Mouse (Mus musculus) hindbrain, postnatal 0 days (tissue): Measurements from ENCODE around the gene Flna. TPM values are rescaled to one million over a fixed set of nuclear protein-coding genes. Genes with fewer than 3 reads are reported as not detected.
"Not testable (repeated sequence)": the region's sequence is repeated elsewhere in the genome, so short reads cannot be mapped to it uniquely, and the experiment has no call there.

Experiments
- ATAC-seq: fragments of 200-750 bp; cut with Nextera tagmentation; 2 replicates; pipeline ENCODE4 v1.8.0; 2017; ENCODE audit warnings: mild to moderate bottlenecking, moderate TSS enrichment, moderate library complexity
- DNase-seq: peaks from one replicate; pipeline ENCODE4 v3.0.0-alpha.2; 2015; ENCODE audit warnings: low spot score
- H3K27ac ChIP-seq: fragments of 300-500 bp; sonication (generic); 2 replicates; pipeline ENCODE4 v1.5.1; 2014; ENCODE audit warnings: mild to moderate bottlenecking
- H3K27me3 ChIP-seq: fragments of 300-500 bp; sonication (generic); 2 replicates; pipeline ENCODE4 v1.6.1; 2014; ENCODE audit warnings: low read length, mixed read lengths; ENCODE audit not compliant: insufficient read depth
- H3K36me3 ChIP-seq: fragments of 300-500 bp; sonication (generic); 2 replicates; pipeline ENCODE4 v1.6.1; 2014; ENCODE audit warnings: low read length, mixed read lengths; ENCODE audit not compliant: insufficient read depth
- H3K4me1 ChIP-seq: fragments of 300-500 bp; sonication (generic); 2 replicates; pipeline ENCODE4 v1.6.1; 2014; ENCODE audit warnings: antibody characterized with exemption, low read length, mixed read lengths; ENCODE audit not compliant: insufficient read depth
- H3K4me2 ChIP-seq: fragments of 300-500 bp; sonication (generic); 2 replicates; pipeline ENCODE4 v1.6.1; 2014; ENCODE audit warnings: low read depth, mild to moderate bottlenecking, low read length, moderate library complexity, mixed read lengths
- H3K4me3 ChIP-seq: fragments of 300-500 bp; sonication (generic); 2 replicates; pipeline ENCODE4 v1.5.1; 2014; ENCODE audit warnings: low read length
- H3K9ac ChIP-seq: fragments of 300-500 bp; sonication (generic); replicated peaks from 2 replicates; pipeline ENCODE4 v1.6.1; 2014; ENCODE audit warnings: mild to moderate bottlenecking, low read length, moderate library complexity, mixed read lengths
- H3K9me3 ChIP-seq: fragments of 300-500 bp; sonication (generic); 2 replicates; pipeline ENCODE4 v1.6.1; 2016; ENCODE audit warnings: low read length, mixed read lengths
- CTCF ChIP-seq: IDR thresholded peaks from 2 replicates; pipeline ENCODE4 v1.5.1; 2016; ENCODE audit warnings: antibody characterized with exemption, control low read depth, low read depth
- WGBS: fragments of 180-500 bp; shearing (Covaris S2); extraction: QIAGEN DNeasy Blood & Tissue Kit; methylation state at CpG from one replicate; pipeline ENCODE4 v1.1.7; 2014; 5-methylcytosine and 5-hydroxymethylcytosine counted together
- polyA plus RNA-seq: library from polyadenylated mRNA; unstranded; fragments of >200 nt; fragmentation: Nextera tagmentation; extraction: Ambion mirVana; gene quantifications from 2 replicates; pipeline ENCODE4 v1.2.1, GENCODE M21; 2015
- total RNA-seq: library from RNA; depleted of rRNA; stranded (reverse); fragments of >200 nt; gene quantifications from 2 replicates; pipeline ENCODE4 v1.2.3, GENCODE M21; 2014

Flna gene
- total and polyA plus RNA-seq, 2 experiments from 2014 or later, result 57.2 to 324 TPM

DNA sequence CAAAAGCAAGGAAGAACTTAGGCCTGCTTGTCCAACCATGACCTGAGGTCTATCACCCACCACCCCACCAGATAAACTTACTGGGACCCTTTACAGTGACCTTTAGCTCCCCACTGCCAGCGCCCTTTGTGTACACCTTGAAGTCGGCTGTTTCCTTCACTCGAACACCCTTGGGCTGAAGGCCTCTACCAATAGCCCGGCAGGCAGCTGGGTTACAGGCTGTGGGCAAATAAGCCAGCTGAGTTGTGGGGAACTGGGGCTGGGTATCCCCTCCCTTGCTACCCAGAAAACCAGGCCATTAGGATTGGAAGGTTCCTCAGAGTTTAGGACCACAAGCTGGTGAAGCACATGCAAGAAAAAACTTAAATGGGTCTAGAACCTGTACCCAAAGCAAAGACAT, 9.3 kb downstream of the Flna start:
- Histone ChIP-seq H3K4me1 (no peaks in the 10 kb centered on the region), H3K27me3 (no peaks in the 10 kb centered on the region), H3K9me3 (no peaks in the 10 kb centered on the region), H3K9ac (no peak overlapping the region), H3K4me2 (no peak overlapping the region), H3K36me3 (peaks cover 13% of the 10 kb centered on the region), H3K27ac (no peak overlapping the region), H3K4me3 (no peak overlapping the region)
- TF ChIP-seq CTCF, result no peak
- 94% methylated on average over 4 of the region's 4 CpGs for WGBS
- DNase-seq, result no peak
- ATAC-seq, result no peak

DNA sequence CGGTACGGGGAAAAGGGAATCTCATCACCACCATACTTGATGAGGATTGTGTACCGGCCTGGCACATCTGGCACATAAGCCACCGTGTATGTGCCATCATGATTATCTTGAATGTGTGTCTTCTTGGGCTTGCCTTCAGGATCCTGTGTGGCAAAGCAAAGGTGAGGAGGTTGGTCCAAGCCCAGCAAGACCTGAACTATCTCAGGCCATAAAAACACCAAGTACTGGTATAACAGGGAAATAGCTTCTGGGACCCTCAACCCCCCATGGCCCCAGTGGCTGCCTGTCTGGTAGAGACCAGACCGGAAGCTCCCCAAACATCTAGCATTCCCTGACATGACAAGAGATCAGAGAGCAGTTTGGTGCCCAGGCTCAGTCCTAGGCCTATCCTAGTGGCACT, 16.4 kb downstream of the Flna start:
- DNase-seq (no peak), ATAC-seq (no peak)
- Histone ChIP-seq H3K9me3 (no peaks in the 10 kb centered on the region), H3K9ac (no peak overlapping the region), H3K27ac (no peak overlapping the region), H3K4me3 (no peak overlapping the region), H3K27me3 (no peaks in the 10 kb centered on the region), H3K36me3 (peaks cover 43% of the 10 kb centered on the region), H3K4me2 (no peak overlapping the region), H3K4me1 (no peaks in the 10 kb centered on the region)
- WGBS, result 91% methylated on average over 5 of the region's 5 CpGs
- TF ChIP-seq CTCF, result no peak

DNA sequence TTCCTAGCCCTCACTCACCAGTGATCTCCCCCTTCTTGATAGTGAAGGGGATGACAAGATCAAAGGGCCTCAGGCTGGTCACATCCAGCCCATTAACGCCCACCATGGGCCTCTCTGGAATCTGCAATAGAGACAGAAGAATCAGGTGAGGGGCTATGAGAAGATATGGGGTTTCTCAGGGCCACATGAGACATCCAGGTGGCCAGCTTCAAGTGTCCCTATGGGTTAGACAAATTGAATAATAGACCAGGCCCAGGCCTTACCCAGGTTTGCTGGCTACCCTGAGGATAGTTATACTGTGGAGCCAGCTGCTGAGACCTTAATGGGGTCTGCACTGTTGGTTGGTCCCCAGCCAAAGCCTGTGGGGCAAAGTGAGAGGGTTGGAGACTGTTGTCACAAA, 19.6 kb downstream of the Flna start:
- H3K4me2 ChIP-seq, result no peak overlapping the region
- ATAC-seq (no peak), DNase-seq (no peak)
- WGBS, result 80% methylated on average over 1 of the region's 1 CpGs
- no peaks in the 10 kb centered on the region for H3K27me3 ChIP-seq
- H3K9me3 ChIP-seq, result no peaks in the 10 kb centered on the region
- no peak overlapping the region for H3K9ac ChIP-seq
- H3K4me1 ChIP-seq, result no peaks in the 10 kb centered on the region
- H3K27ac ChIP-seq, result no peak overlapping the region
- H3K4me3 ChIP-seq, result no peak overlapping the region
- H3K36me3 ChIP-seq, result peaks cover 33% of the 10 kb centered on the region
- TF ChIP-seq CTCF, result no peak

DNA sequence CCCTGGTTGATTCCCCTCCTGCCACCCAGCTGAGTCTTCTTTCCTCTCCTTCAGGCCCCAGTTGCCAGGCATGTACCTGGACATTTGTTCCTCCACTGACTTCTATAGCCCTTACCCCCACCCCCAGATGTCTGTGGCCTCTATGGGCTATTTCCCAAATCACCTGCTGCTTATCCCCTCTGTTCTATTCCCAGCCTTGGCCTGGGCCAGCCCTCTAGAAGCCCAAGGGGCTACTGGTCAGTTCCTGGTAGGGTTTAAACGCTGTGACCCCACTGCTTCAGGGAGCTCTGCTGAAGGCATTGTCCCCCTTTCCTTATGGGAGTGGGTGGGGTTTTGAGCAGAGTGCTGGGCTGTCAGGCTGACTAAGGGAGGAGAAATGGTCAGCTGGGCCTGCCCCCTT, 29.5 kb downstream of the Flna start:
- H3K36me3 ChIP-seq, H3K9me3 ChIP-seq, H3K9ac ChIP-seq, H3K27ac ChIP-seq, H3K4me2 ChIP-seq, H3K4me1 ChIP-seq, DNase-seq, ATAC-seq, H3K4me3 ChIP-seq, H3K27me3 ChIP-seq: not testable (repeated sequence)
- WGBS, result 44% methylated on average over 1 of the region's 1 CpGs

DNA sequence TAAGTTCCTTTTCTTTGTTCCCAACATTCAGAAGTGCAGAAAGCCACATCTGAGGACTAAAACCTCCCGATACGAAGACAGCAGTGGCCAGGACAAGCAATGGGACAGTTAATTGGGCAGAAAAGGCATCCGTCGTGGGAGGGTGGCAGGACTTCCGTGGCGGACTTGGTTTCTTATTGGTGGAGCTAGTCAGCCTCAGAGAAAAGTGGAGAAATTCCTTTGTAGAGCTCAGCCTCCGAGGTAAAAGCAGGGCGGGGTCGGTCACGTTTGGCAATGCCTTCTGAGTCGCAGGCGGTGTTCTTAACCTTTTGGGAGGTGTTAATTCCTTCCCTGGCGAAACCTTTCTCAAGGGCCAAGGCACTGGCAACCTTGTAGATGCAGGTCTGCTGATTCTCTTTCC, 30.2 kb downstream of the Flna start:
- H3K4me2 ChIP-seq, result no peak overlapping the region
- H3K36me3 ChIP-seq, result 0 out of 2 replicates have a peak, but pooled peaks cover 4% of the 10 kb centered on the region
- H3K9ac ChIP-seq, result no peak overlapping the region
- DNase-seq, result no peak
- H3K9me3 ChIP-seq, result no peaks in the 10 kb centered on the region
- TF ChIP-seq CTCF, result no peak
- H3K4me1 ChIP-seq, result no peaks in the 10 kb centered on the region
- no peak overlapping the region for H3K4me3 ChIP-seq
- H3K27me3 ChIP-seq, result no peaks in the 10 kb centered on the region
- no peak for ATAC-seq
- WGBS, result 58% methylated on average over 13 of the region's 13 CpGs
- H3K27ac ChIP-seq, result no peak overlapping the region

DNA sequence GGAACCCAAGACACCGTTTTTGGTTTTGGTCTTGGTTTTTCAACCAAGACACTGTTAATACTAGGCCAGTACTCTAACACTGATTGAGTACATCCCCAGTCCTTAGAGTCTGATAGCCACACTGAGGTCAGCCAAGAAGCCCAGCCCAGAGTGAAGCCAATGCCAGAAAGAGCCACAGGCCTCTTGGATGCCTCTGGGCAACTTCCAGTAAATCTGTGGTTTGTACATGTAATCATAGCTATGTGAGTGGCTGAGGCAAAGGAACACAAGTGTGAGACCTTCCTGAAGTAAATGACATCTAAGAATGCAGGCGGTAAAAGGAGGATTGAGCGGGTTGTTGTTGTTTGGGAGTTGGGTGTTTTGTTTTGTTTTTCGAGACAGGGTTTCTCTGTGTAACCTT, 31.1 kb downstream of the Flna start:
- Histone ChIP-seq H3K27me3 (no peaks in the 10 kb centered on the region), H3K27ac (no peak overlapping the region), H3K9ac (no peak overlapping the region), H3K4me3 (no peak overlapping the region), H3K4me2 (no peak overlapping the region), H3K4me1 (no peaks in the 10 kb centered on the region), H3K9me3 (no peaks in the 10 kb centered on the region), H3K36me3 (no peaks in the 10 kb centered on the region)
- ATAC-seq (no peak), DNase-seq (no peak)
- WGBS, result 95% methylated on average over 4 of the region's 4 CpGs
- no peak for TF ChIP-seq CTCF

DNA sequence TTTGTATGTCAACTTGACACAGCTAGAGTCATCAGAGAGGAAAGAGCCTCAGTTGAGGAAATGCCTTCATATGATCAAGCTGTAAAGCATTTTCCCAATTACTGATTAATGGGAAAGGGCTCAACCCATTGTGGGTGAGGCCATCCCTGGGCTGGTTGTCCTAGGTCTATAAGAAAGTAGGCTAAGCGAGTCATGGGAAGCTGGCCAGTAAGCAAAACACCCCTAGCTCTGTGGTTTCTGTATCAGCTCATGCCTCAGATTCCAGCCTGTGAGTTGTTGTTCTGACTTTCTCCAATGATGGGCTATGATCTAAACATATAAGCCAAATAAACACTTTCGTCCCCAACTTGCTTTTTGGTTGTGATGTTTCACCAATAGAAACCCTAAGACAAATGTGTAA, 46.1 kb downstream of the Flna start:
- TF ChIP-seq CTCF, result no peak
- Histone ChIP-seq H3K27ac (no peak overlapping the region), H3K9ac (no peak overlapping the region), H3K36me3 (no peaks in the 10 kb centered on the region), H3K4me1 (no peaks in the 10 kb centered on the region), H3K9me3 (no peaks in the 10 kb centered on the region), H3K4me3 (no peak overlapping the region), H3K4me2 (no peak overlapping the region), H3K27me3 (no peaks in the 10 kb centered on the region)
- WGBS, result 84% methylated on average over 2 of the region's 2 CpGs
- no peak for DNase-seq
- ATAC-seq, result no peak
